In genomic region chr1:168502266-168502665, GRCm38 (mm10) we compare ENCODE assay signal across 8 mouse cellular contexts.
DNase-seq lines count a peak whose midpoint lies in the region.

No protein-coding gene starts in this region.

- H3K36me3 ChIP-seq in heart, embryonic 10.5 days, result no peaks in the 10 kb centered on the region

- DNase-seq in heart, adult 11 months, result peak; percentile 91
- no peak for DNase-seq in heart, embryonic 10.5 days (ENCODE audit: low spot score)
- peak; percentile 31 for DNase-seq in fibroblast of lung, adult 2 months (ENCODE audit: low read depth)
- peak; percentile 4 for DNase-seq in kidney, adult 18-20 months
- DNase-seq in lung, postnatal 4 days, result peak; percentile 19 to 47
- DNase-seq in left cerebral cortex, postnatal 36 days (ENCODE audit: low spot score in 2 of 2), result no peak
- DNase-seq in spleen, adult 12 weeks (ENCODE audit: low spot score), result no peak
- DNase-seq in right cerebral cortex, postnatal 4 days, result no peak

- no peak overlapping the region for H3K4me3 ChIP-seq in heart, embryonic 10.5 days

- H3K27me3 ChIP-seq in heart, embryonic 10.5 days (ENCODE audit: insufficient read depth, poor library complexity, severe bottlenecking), result no peaks in the 10 kb centered on the region

- intact Hi-C loops in left cerebral cortex, postnatal 36 days (cut with DNase I), result no loop called here

- H3K27ac ChIP-seq in heart, embryonic 10.5 days, result no peak overlapping the region

- 55% methylated on average over 7 of the region's 7 CpGs for WGBS in heart, embryonic 10.5 days

- H3K4me1 ChIP-seq in heart, embryonic 10.5 days, result peaks cover 8% of the 10 kb centered on the region; the same call in 1 of the 2 replicates

- no peaks in the 10 kb centered on the region for H3K9me3 ChIP-seq in heart, embryonic 10.5 days

Comparison
In these comparisons a context has a peak if more than half of its experiments do, and no peak if none do; other contexts are left out.
1. DNase-seq: peak in heart, adult 11 months (single experiment), fibroblast of lung, adult 2 months (single experiment), kidney, adult 18-20 months (single experiment) and lung, postnatal 4 days (2 of 2); none in heart, embryonic 10.5 days (single experiment), left cerebral cortex, postnatal 36 days (0 of 2), spleen, adult 12 weeks (single experiment) and right cerebral cortex, postnatal 4 days (single experiment).